Comparison of ENCODE assay signal across 23 mouse cellular contexts in genomic region chr13:58958171-58958904, GRCm38 (mm10).
"Had no signal": no experiment of that assay in that cellular context is flagged by ENCODE, and none has a peak within 500 bp of the region (broad histone marks: within the 10 kb centered on the region; RNA-seq: fewer than 3 reads in every experiment).

No protein-coding gene starts in this region.

- H3K27me3 ChIP-seq: heart, embryonic 13.5 days; hindbrain, embryonic 13.5 days; hindbrain, embryonic 15.5 days; limb, embryonic 13.5 days; limb, embryonic 15.5 days had no signal

- H3K4me3 ChIP-seq: heart, adult 2 months; heart, embryonic 13.5 days; heart, embryonic 15.5 days; hindbrain, embryonic 13.5 days; hindbrain, embryonic 15.5 days; limb, embryonic 13.5 days; limb, embryonic 15.5 days; liver, embryonic 12.5 days had no signal

- ATAC-seq: hindbrain, postnatal 0 days; intestine, embryonic 16.5 days; liver, embryonic 12.5 days had no signal

- H3K9ac ChIP-seq: heart, embryonic 13.5 days; heart, embryonic 15.5 days; hindbrain, embryonic 13.5 days; hindbrain, embryonic 15.5 days; limb, embryonic 13.5 days; limb, embryonic 15.5 days; liver, embryonic 12.5 days; liver, embryonic 14.5 days had no signal

- H3K4me2 ChIP-seq: heart, embryonic 11.5 days; heart, embryonic 13.5 days; heart, embryonic 15.5 days; hindbrain, embryonic 13.5 days; hindbrain, embryonic 15.5 days; limb, embryonic 13.5 days; limb, embryonic 15.5 days; liver, embryonic 12.5 days had no signal

- DNase-seq: gastrocnemius, postnatal 14 days; gastrocnemius, postnatal 36 days; heart, adult 11 months; heart, adult 2 months; heart, postnatal 14 days; heart, postnatal 36 days; kidney, adult 18-20 months; kidney, postnatal 14 days; layer of hippocampus, adult 9-11 months; layer of hippocampus, postnatal 36 days; left cerebral cortex, postnatal 4 days had no signal

- H3K4me1 ChIP-seq: limb, embryonic 15.5 days; liver, embryonic 12.5 days had no signal

- H3K9me3 ChIP-seq: heart, embryonic 13.5 days; heart, embryonic 15.5 days; hindbrain, embryonic 13.5 days; hindbrain, embryonic 15.5 days; limb, embryonic 13.5 days; limb, embryonic 15.5 days; liver, embryonic 12.5 days had no signal

- H3K36me3 ChIP-seq: heart, embryonic 13.5 days; heart, embryonic 15.5 days; hindbrain, embryonic 13.5 days; hindbrain, embryonic 15.5 days; limb, embryonic 13.5 days; limb, embryonic 15.5 days; liver, embryonic 12.5 days had no signal

- H3K27ac ChIP-seq: heart, adult 2 months; heart, embryonic 13.5 days; heart, embryonic 15.5 days; hindbrain, embryonic 13.5 days; hindbrain, embryonic 15.5 days; hindbrain, postnatal 0 days; kidney, postnatal 0 days; limb, embryonic 13.5 days; limb, embryonic 15.5 days; liver, embryonic 12.5 days; liver, embryonic 14.5 days had no signal
